Mouse (Mus musculus) heart, embryonic 15.5 days (tissue): Measurements from ENCODE around the gene Tst. TPM values are rescaled to one million over a fixed set of nuclear protein-coding genes. Genes with fewer than 3 reads are reported as not detected.

ENCODE experiments used
- ATAC-seq: fragments of 200-750 bp; cut with Nextera tagmentation; replicated peaks from 2 replicates; pipeline ENCODE4 v1.8.0; 2017; ENCODE audit warnings: low read depth, moderate TSS enrichment; ENCODE audit not compliant: insufficient number of reproducible peaks, insufficient read depth, low FRiP score
- H3K27ac ChIP-seq: fragments of 300-500 bp; sonication (generic); 2 replicates; pipeline ENCODE4 v1.5.1; 2015; ENCODE audit warnings: mild to moderate bottlenecking, inconsistent platforms
- H3K27me3 ChIP-seq: fragments of 300-500 bp; sonication (generic); 2 replicates; pipeline ENCODE4 v1.6.1; 2015; ENCODE audit warnings: inconsistent platforms
- H3K36me3 ChIP-seq: fragments of 300-500 bp; sonication (generic); 2 replicates; pipeline ENCODE4 v1.6.1; 2015; ENCODE audit warnings: mild to moderate bottlenecking, inconsistent platforms
- H3K4me1 ChIP-seq: fragments of 300-500 bp; sonication (generic); replicated peaks from 2 replicates; pipeline ENCODE4 v1.6.1; 2015; ENCODE audit warnings: inconsistent platforms
- H3K4me2 ChIP-seq: fragments of 300-500 bp; sonication (generic); 2 replicates; pipeline ENCODE4 v1.6.1; 2015; ENCODE audit warnings: inconsistent platforms, mild to moderate bottlenecking, moderate library complexity
- H3K4me3 ChIP-seq: fragments of 300-500 bp; sonication (generic); 2 replicates; pipeline ENCODE4 v1.5.1; 2015; ENCODE audit warnings: mild to moderate bottlenecking, inconsistent platforms
- H3K9ac ChIP-seq: fragments of 300-500 bp; sonication (generic); 2 replicates; pipeline ENCODE4 v1.6.1; 2015; ENCODE audit warnings: mild to moderate bottlenecking, inconsistent platforms
- H3K9me3 ChIP-seq: fragments of 300-500 bp; sonication (generic); replicated peaks from 2 replicates; pipeline ENCODE4 v1.6.1; 2016; ENCODE audit warnings: inconsistent platforms
- WGBS: fragments of 180-500 bp; shearing (Covaris S2); methylation state at CpG from one replicate; pipeline ENCODE4 v1.1.7; 2015; ENCODE audit warnings: mixed read lengths; 5-methylcytosine and 5-hydroxymethylcytosine counted together
- polyA plus RNA-seq: library from polyadenylated mRNA; unstranded; fragments of >200 nt; fragmentation: Nextera tagmentation; extraction: Ambion mirVana; gene quantifications from 2 replicates; pipeline ENCODE4 v1.2.1, GENCODE M21; 2015

Tst gene
- polyA plus RNA-seq, 1 experiment from 2014 or later, result 22.6 TPM

GRCm38 (mm10) chr15:78383450-78384219, 22.1 kb downstream of the Tst start:
- Histone ChIP-seq H3K27me3 (0 out of 2 replicates have a peak, but pooled peaks cover 3% of the 10 kb centered on the region), H3K4me2 (no peak overlapping the region), H3K4me1 (peaks cover 9% of the 10 kb centered on the region), H3K36me3 (no peaks in the 10 kb centered on the region), H3K4me3 (no peak overlapping the region), H3K27ac (peak overlapping the region; percentile 34), H3K9me3 (no peaks in the 10 kb centered on the region), H3K9ac (no peak overlapping the region)
- 73% methylated on average over 11 of the region's 11 CpGs for WGBS
- ATAC-seq, result peak; percentile 39; the same call in 1 of the 2 replicates

GRCm38 (mm10) chr15:78382115-78382514, 23.6 kb downstream of the Tst start:
- ATAC-seq, result no peak
- Histone ChIP-seq H3K4me2 (no peak overlapping the region), H3K36me3 (no peaks in the 10 kb centered on the region), H3K9ac (no peak overlapping the region), H3K27ac (no peak overlapping the region), H3K27me3 (0 out of 2 replicates have a peak, but pooled peaks cover 3% of the 10 kb centered on the region), H3K4me1 (peaks cover 9% of the 10 kb centered on the region), H3K9me3 (no peaks in the 10 kb centered on the region), H3K4me3 (no peak overlapping the region)
- WGBS, result 88% methylated on average over 4 of the region's 4 CpGs

DNA sequence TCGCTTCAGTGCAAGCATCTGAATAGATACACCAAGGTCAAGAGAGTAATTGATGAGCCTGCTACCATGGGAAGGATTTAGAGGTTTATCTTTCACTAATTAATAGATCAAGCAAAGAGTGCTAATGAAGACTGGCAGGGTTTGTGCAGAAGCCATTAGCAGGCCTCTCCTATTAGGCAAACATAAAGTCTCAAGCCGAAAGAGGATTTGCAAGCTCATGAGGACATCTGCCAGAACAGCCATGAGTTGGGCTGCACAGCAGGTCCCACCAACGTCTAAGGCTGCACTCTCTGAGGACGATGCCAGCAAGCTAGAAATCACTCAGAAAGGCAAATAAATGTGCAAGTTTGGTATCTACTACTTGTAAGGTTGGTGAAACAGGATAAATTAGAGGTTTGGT, 25.0 kb downstream of the Tst start:
- no peak for ATAC-seq
- Histone ChIP-seq H3K4me3 (no peak overlapping the region), H3K4me2 (no peak overlapping the region), H3K27me3 (no peaks in the 10 kb centered on the region), H3K36me3 (no peaks in the 10 kb centered on the region), H3K9me3 (no peaks in the 10 kb centered on the region), H3K27ac (no peak overlapping the region), H3K9ac (no peak overlapping the region), H3K4me1 (peaks cover 9% of the 10 kb centered on the region)
- whole genome bisulfite sequencing, result 67% methylated on average over 4 of the region's 4 CpGs

DNA sequence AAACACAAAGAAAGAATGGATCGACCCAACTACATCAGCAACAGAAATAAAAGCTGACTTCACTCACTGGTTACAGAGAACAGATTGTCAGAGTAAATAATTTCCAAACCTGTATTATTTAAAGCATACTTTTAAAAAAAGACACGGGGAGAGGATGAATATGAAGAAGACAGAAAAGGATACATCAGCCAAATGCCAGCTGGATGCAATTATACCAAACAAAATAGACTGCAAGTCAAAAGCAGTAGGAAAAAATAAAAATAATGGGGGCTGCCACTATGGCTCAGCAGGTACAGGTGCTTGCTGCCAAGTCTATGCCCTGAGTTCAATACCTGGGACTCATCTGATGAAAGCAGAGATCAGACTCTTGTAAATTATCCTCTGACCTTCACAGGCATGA, 25.5 kb downstream of the Tst start:
- no peak for ATAC-seq

DNA sequence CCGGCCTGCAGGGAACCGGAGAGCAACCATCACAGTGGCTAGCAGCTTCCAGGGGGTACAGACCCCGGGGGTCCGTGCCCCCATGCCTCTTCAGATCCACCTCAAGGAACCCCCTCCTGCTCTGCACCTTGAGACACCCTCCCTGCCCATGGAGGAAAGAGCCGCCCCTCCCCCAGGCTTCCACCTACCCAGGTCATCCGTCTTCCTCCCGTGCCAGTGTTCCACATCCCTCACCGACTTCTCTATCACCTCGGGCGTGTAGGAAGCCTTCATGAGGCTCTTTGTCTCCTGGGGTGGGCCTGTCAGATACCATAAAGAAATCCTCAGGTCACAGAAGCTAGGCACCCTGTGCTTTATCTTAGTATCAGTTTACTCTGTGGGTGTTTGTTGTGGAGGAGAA, 27.2 kb downstream of the Tst start:
- Histone ChIP-seq H3K27ac (no peak overlapping the region), H3K4me3 (no peak overlapping the region), H3K4me1 (0 out of 2 replicates have a peak, but pooled peaks cover 3% of the 10 kb centered on the region), H3K27me3 (no peaks in the 10 kb centered on the region), H3K9me3 (no peaks in the 10 kb centered on the region), H3K4me2 (no peak overlapping the region), H3K9ac (no peak overlapping the region), H3K36me3 (no peaks in the 10 kb centered on the region)
- ATAC-seq, result no peak
- 78% methylated on average over 10 of the region's 10 CpGs for WGBS

More for the DNA sequence above, 25.5 kb downstream of the Tst start:
- no peak overlapping the region for H3K27ac ChIP-seq
- peaks cover 9% of the 10 kb centered on the region for H3K4me1 ChIP-seq
- H3K9me3 ChIP-seq, result no peaks in the 10 kb centered on the region
- 72% methylated on average over 2 of the region's 2 CpGs for WGBS
- H3K27me3 ChIP-seq, result no peaks in the 10 kb centered on the region
- H3K4me2 ChIP-seq, result no peak overlapping the region
- no peak overlapping the region for H3K9ac ChIP-seq
- no peaks in the 10 kb centered on the region for H3K36me3 ChIP-seq
- H3K4me3 ChIP-seq, result no peak overlapping the region

DNA sequence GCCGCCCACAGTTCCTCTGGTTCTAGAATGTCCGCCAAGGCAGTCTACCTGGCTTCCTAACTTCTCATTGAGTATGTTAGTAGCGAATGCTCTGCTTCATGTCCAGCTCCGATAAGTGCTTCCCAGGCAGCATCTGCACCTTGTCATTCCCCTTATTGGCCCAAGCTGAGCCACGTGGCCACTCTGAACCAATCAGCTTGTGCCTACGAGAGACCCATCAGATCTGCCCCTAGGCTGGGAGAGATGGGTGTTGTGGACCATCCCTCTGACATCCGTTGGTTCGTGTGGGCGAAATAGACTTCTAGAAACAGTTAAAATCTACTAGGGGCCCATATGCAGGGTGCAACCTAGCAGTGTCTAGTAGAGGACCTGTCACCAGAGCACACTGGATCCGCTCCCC, 27.8 kb downstream of the Tst start:
- WGBS, result 78% methylated on average over 10 of the region's 10 CpGs

DNA sequence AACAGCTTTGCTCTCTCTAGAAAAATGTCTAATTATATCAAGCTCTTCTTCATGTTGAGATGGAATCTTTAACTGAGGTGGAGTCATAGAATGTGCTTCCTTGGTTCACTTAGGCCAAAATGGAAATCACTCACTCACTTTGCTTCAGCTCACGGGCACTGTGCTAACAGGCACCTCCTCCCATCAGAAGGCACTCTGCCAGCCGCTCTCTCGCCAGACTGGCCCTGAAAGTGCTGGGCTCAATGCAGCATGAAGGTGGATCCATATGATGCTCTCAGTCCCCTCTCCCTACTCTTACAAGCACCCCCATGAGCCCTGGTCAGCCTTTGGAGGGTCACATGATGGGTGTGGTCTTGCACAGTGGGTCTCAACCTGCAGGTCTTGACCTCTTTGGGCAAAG, 31.5 kb downstream of the Tst start:
- 58% methylated on average over 3 of the region's 3 CpGs for WGBS
- Histone ChIP-seq H3K9me3 (no peaks in the 10 kb centered on the region), H3K9ac (no peak overlapping the region), H3K36me3 (no peaks in the 10 kb centered on the region), H3K27ac (no peak overlapping the region), H3K27me3 (peaks cover 4% of the 10 kb centered on the region; the same call in 1 of the 2 replicates), H3K4me1 (0 out of 2 replicates have a peak, but pooled peaks cover 3% of the 10 kb centered on the region), H3K4me3 (no peak overlapping the region), H3K4me2 (no peak overlapping the region)
- no peak for ATAC-seq

More for the DNA sequence above, 27.8 kb downstream of the Tst start:
- Histone ChIP-seq H3K27ac (no peak overlapping the region), H3K4me3 (no peak overlapping the region), H3K9me3 (no peaks in the 10 kb centered on the region), H3K36me3 (no peaks in the 10 kb centered on the region), H3K9ac (no peak overlapping the region), H3K27me3 (no peaks in the 10 kb centered on the region), H3K4me2 (no peak overlapping the region), H3K4me1 (0 out of 2 replicates have a peak, but pooled peaks cover 3% of the 10 kb centered on the region)
- no peak for ATAC-seq

DNA sequence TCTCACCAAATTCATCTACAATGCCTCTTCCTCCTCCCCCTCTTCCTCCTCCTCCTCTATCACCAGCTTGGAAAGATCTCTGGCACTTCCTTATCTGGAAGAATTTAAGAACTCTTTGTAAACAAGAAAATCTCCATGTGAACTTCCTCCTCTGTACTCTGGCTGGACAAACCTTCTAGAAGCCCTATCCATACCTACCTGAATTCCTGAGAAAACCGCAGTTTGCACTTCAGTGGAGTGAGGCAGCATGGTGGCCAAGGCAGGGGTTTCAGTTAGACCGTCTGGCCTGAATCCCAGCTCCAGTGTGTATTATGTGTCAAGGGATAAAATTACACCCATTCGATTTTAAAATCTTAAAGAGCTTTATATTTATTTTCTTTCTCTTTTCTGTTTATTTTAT, 32.9 kb downstream of the Tst start:
- Histone ChIP-seq H3K4me3 (no peak overlapping the region), H3K27me3 (peaks cover 11% of the 10 kb centered on the region), H3K9ac (no peak overlapping the region), H3K4me2 (no peak overlapping the region), H3K27ac (no peak overlapping the region), H3K4me1 (peaks cover 3% of the 10 kb centered on the region; the same call in 1 of the 2 replicates), H3K9me3 (no peaks in the 10 kb centered on the region), H3K36me3 (no peaks in the 10 kb centered on the region)
- 56% methylated on average over 3 of the region's 3 CpGs for WGBS
- ATAC-seq, result no peak

DNA sequence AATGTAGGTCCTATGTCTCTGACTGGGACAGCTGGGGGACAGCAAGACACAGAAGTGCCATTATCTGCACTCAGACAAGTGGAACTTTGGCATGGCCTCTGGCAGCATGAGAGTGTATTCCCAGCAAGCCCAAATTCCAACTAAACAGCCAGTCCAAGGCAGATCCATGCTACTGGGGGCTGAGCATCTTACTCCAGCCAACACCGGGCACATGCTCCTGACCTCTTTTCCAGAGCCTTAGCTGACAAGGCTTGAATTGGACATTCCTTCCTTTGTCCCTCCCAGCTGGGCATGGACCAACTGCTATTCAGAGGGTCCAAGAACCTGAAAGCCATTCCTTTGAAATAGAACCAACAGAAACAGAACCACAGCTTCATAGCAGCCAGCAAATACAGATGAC, 36.1 kb downstream of the Tst start:
- Histone ChIP-seq H3K4me1 (peaks cover 3% of the 10 kb centered on the region; the same call in 1 of the 2 replicates), H3K4me3 (no peak overlapping the region), H3K9me3 (no peaks in the 10 kb centered on the region), H3K27ac (no peak overlapping the region), H3K9ac (no peak overlapping the region), H3K4me2 (no peak overlapping the region), H3K27me3 (peaks cover 23% of the 10 kb centered on the region), H3K36me3 (no peaks in the 10 kb centered on the region)
- no peak for ATAC-seq
- WGBS, result 86% methylated on average over 1 of the region's 1 CpGs

DNA sequence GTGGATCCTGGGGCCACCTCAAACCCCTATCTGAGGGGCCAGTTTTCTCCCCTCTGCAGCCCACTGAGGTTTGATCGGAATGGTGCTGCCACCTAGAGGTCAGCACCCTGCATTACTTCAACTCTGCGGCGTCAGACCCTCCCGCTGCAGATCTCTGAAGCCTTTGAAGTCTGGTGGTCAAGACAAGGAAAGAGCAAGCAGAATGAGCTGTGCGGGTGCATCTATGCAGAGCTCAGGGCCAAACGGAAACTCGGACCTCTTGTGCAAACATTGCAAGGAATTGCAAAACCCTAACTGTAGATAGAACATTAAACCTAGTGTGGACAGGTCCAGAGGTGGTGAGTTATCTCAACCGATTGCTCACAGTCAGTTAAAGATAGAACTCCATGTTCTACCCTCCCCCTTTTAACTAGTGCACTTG, 36.8 kb downstream of the Tst start:
- H3K9me3 ChIP-seq, result no peaks in the 10 kb centered on the region
- WGBS, result 3% methylated on average over 8 of the region's 8 CpGs
- ATAC-seq, result no peak

GRCm38 (mm10) chr15:78367811-78368210, 37.9 kb downstream of the Tst start:
- no peak overlapping the region for H3K4me3 ChIP-seq
- no peaks in the 10 kb centered on the region for H3K9me3 ChIP-seq
- 72% methylated on average over 3 of the region's 3 CpGs for WGBS
- H3K27me3 ChIP-seq, result peaks cover 23% of the 10 kb centered on the region
- no peak overlapping the region for H3K27ac ChIP-seq
- H3K9ac ChIP-seq, result no peak overlapping the region
- no peak overlapping the region for H3K4me2 ChIP-seq
- H3K4me1 ChIP-seq, result no peaks in the 10 kb centered on the region; the same call in 1 of the 2 replicates
- H3K36me3 ChIP-seq, result no peaks in the 10 kb centered on the region
- ATAC-seq, result no peak

More for the DNA sequence above, 36.8 kb downstream of the Tst start:
- H3K27me3 ChIP-seq, result peaks cover 23% of the 10 kb centered on the region
- H3K4me1 ChIP-seq, result no peaks in the 10 kb centered on the region; the same call in 1 of the 2 replicates
- no peaks in the 10 kb centered on the region for H3K36me3 ChIP-seq
- H3K9ac ChIP-seq, result no peak overlapping the region
- H3K4me2 ChIP-seq, result no peak overlapping the region
- no peak overlapping the region for H3K27ac ChIP-seq
- H3K4me3 ChIP-seq, result no peak overlapping the region

GRCm38 (mm10) chr15:78366875-78367274, 38.8 kb downstream of the Tst start:
- Histone ChIP-seq H3K9me3 (peaks cover 3% of the 10 kb centered on the region; the same call in 1 of the 2 replicates), H3K27ac (no peak overlapping the region), H3K9ac (no peak overlapping the region), H3K36me3 (no peaks in the 10 kb centered on the region), H3K27me3 (peaks cover 23% of the 10 kb centered on the region), H3K4me3 (no peak overlapping the region), H3K4me1 (no peaks in the 10 kb centered on the region; the same call in 1 of the 2 replicates), H3K4me2 (no peak overlapping the region)
- WGBS, result 67% methylated on average over 8 of the region's 8 CpGs
- no peak for ATAC-seq
